In genomic region chr16:35933181-35933580, GRCm38 (mm10) we compare ENCODE assay signal across 21 mouse cellular contexts.
"Had no signal": no experiment of that assay in that cellular context is flagged by ENCODE, and none has a peak within 500 bp of the region (broad histone marks: within the 10 kb centered on the region; RNA-seq: fewer than 3 reads in every experiment).

No protein-coding gene starts in this region.

- H3K4me3 ChIP-seq: lung, embryonic 15.5 days; megakaryocyte, embryonic 14.5 days; midbrain, embryonic 13.5 days; midbrain, embryonic 15.5 days; myocyte; neural tube, embryonic 13.5 days; neural tube, embryonic 15.5 days had no signal

- H3K9ac ChIP-seq: lung, embryonic 15.5 days; midbrain, embryonic 13.5 days; midbrain, embryonic 15.5 days; neural tube, embryonic 13.5 days; neural tube, embryonic 15.5 days had no signal

- ATAC-seq: lung, postnatal 0 days; midbrain, embryonic 13.5 days; midbrain, embryonic 15.5 days had no signal

- H3K36me3 ChIP-seq: lung, embryonic 15.5 days; midbrain, embryonic 13.5 days; midbrain, embryonic 15.5 days; neural tube, embryonic 13.5 days; neural tube, embryonic 15.5 days had no signal

- H3K9me3 ChIP-seq: lung, embryonic 15.5 days; megakaryocyte, embryonic 14.5 days; midbrain, embryonic 13.5 days; midbrain, embryonic 15.5 days; neural tube, embryonic 13.5 days; neural tube, embryonic 15.5 days had no signal

- H3K4me1 ChIP-seq: lung, embryonic 15.5 days; midbrain, embryonic 13.5 days; midbrain, embryonic 15.5 days; neural tube, embryonic 15.5 days had no signal

- H3K27ac ChIP-seq: lung, embryonic 15.5 days; macrophage; midbrain, embryonic 13.5 days; midbrain, embryonic 15.5 days; neural tube, embryonic 13.5 days; neural tube, embryonic 15.5 days had no signal

- DNase-seq: lung, adult 2 months; lung, postnatal 14 days; lung, postnatal 36 days; retina, postnatal 1 day; right cerebral cortex, adult 18-20 months; right cerebral cortex, postnatal 25 days; right cerebral cortex, postnatal 4 days; spleen, adult 18-20 months; thymus, adult 2 months; thymus, postnatal 25 days; thymus, postnatal 4 days had no signal

- H3K4me2 ChIP-seq: lung, embryonic 15.5 days; midbrain, embryonic 11.5 days; midbrain, embryonic 13.5 days; midbrain, embryonic 15.5 days; neural tube, embryonic 13.5 days; neural tube, embryonic 15.5 days had no signal

- H3K27me3 ChIP-seq: lung, embryonic 15.5 days; megakaryocyte, embryonic 14.5 days; neural tube, embryonic 13.5 days; neural tube, embryonic 15.5 days had no signal
